Mouse (Mus musculus) myocyte (in vitro differentiated cells): ENCODE measurements around the gene Prlr.

Experiments
- CEBPB ChIP-seq: IDR thresholded peaks from 2 replicates; pipeline ENCODE4 v1.6.1; 2011; ENCODE audit warnings: mild to moderate bottlenecking, moderate library complexity; ENCODE audit not compliant: poor library complexity, insufficient read depth, severe bottlenecking
- E2F4 ChIP-seq: IDR thresholded peaks from one replicate; pipeline ENCODE4 v1.6.1; 2011; ENCODE audit warnings: mild to moderate bottlenecking, control low read depth, moderate library complexity; ENCODE audit not compliant: insufficient read depth
- MAX ChIP-seq: IDR thresholded peaks from one replicate; pipeline ENCODE4 v1.6.1; 2011; ENCODE audit warnings: low read depth, mild to moderate bottlenecking, control low read depth
- MYOD1 ChIP-seq, 3 experiments: IDR thresholded peaks; one replicate each; pipeline ENCODE4 v1.6.1; 2011; ENCODE audit warnings: control low read depth in 2 of 3, low read depth in 2 of 3, mild to moderate bottlenecking in 2 of 3, moderate library complexity in 1 of 3; ENCODE audit not compliant: insufficient read length in 2 of 3, control insufficient read depth in 1 of 3
- MYOG ChIP-seq, 3 experiments: IDR thresholded peaks; one replicate each; pipeline ENCODE4 v1.6.1; 2011; ENCODE audit warnings: control low read depth in 2 of 3, low read depth in 2 of 3, mild to moderate bottlenecking in 2 of 3; ENCODE audit not compliant: insufficient read length in 2 of 3, control insufficient read depth in 1 of 3, insufficient read depth in 1 of 3
- POLR2A ChIP-seq: IDR thresholded peaks from one replicate; pipeline ENCODE4 v1.6.1; 2011; ENCODE audit warnings: low read depth, mild to moderate bottlenecking, control low read depth, moderate library complexity; ENCODE audit not compliant: insufficient read length
- POLR2AphosphoS2 ChIP-seq: IDR thresholded peaks from one replicate; pipeline ENCODE4 v1.6.1; 2011; ENCODE audit warnings: low read depth, control low read depth; ENCODE audit not compliant: insufficient read length
- REST ChIP-seq: IDR thresholded peaks from one replicate; pipeline ENCODE4 v1.6.1; 2011; ENCODE audit warnings: mild to moderate bottlenecking, control low read depth, moderate library complexity; ENCODE audit not compliant: insufficient read depth, insufficient read length
- TCF12 ChIP-seq: IDR thresholded peaks from one replicate; pipeline ENCODE4 v1.6.1; 2011; ENCODE audit warnings: mild to moderate bottlenecking, control low read depth; ENCODE audit not compliant: poor library complexity, insufficient read depth, severe bottlenecking
- TCF3 ChIP-seq: IDR thresholded peaks from one replicate; pipeline ENCODE4 v1.6.1; 2011; ENCODE audit warnings: low read depth, control low read depth; ENCODE audit not compliant: insufficient read length
- USF1 ChIP-seq: IDR thresholded peaks from one replicate; pipeline ENCODE4 v1.6.1; 2011; ENCODE audit warnings: low read depth, mild to moderate bottlenecking, control low read depth, moderate library complexity

DNA sequence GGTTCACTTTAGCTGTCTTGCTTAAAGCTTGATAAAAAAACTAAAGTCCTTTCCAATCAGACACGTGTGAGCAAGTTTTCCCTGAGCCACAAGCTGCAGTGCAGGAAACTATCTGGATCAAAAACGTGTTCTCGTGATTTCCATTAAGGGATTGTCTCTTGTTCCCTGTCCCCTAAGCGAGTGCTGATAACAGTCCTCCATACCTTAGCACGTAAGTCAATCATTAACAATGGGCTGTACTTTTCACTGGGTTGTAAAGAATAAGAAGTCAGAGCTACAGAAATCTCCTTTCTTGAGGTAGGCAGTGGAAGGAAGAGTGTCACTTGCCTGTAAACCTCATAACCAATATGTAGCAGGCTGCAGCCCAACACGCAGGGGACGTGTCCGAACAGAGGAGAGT lies 38.7 kb downstream of the Prlr start:
- TF ChIP-seq TCF3 (no peak), MAX (no peak), MYOD1 (IDR thresholded peaks at IDR 0.05; ENCODE audit: control insufficient read depth in 1 of 3, insufficient read length in 2 of 3, low read depth in 2 of 3) (no peak), CEBPB (no peak), USF1 (no peak), POLR2A (no peak), TCF12 (no peak), E2F4 (no peak), MYOG (IDR thresholded peaks at IDR 0.05; ENCODE audit: control insufficient read depth in 1 of 3, insufficient read depth in 1 of 3, insufficient read length in 2 of 3, low read depth in 2 of 3) (no peak), POLR2AphosphoS2 (no peak), REST (no peak)
